Mouse (Mus musculus) NIH3T3 (cell line): ENCODE measurements around the gene Spg7.
"Not testable (repeated sequence)": the region's sequence is repeated elsewhere in the genome, so short reads cannot be mapped to it uniquely, and the experiment has no call there.

Experiments
- DNase-seq: peaks from one replicate; pipeline ENCODE4 v3.0.0-alpha.2; 2012; ENCODE audit warnings: low read depth

Spg7 gene

GRCm38 (mm10) chr8:123041008-123041773, 21.6 kb upstream of the Spg7 start:
- peak; percentile 83 for DNase-seq

GRCm38 (mm10) chr8:123041774-123042105, 21.0 kb upstream of the Spg7 start:
- no peak for DNase-seq

- peak; percentile 99 for DNase-seq
Measured at GRCm38 (mm10) chr8:123042158-123042973, 20.4 kb upstream of the Spg7 start, which contains the start of gene Ankrd11. Ankrd11 (minus strand) TSS chr8:123042277.

- peak; percentile 18 for DNase-seq
Measured at GRCm38 (mm10) chr8:123042974-123043625, 19.6 kb upstream of the Spg7 start.

GRCm38 (mm10) chr8:123043941-123044340, 18.8 kb upstream of the Spg7 start:
- no peak for DNase-seq

GRCm38 (mm10) chr8:123044743-123045425, 17.9 kb upstream of the Spg7 start:
- DNase-seq, result not testable (repeated sequence)

- no peak for DNase-seq
Measured at GRCm38 (mm10) chr8:123046706-123047105, 16.0 kb upstream of the Spg7 start.

GRCm38 (mm10) chr8:123047827-123048226, 14.9 kb upstream of the Spg7 start:
- no peak for DNase-seq

- peak; percentile 81 for DNase-seq
Measured at GRCm38 (mm10) chr8:123048402-123048801, 14.3 kb upstream of the Spg7 start.

GRCm38 (mm10) chr8:123051458-123051857, 11.3 kb upstream of the Spg7 start:
- DNase-seq, result no peak

- no peak for DNase-seq
Measured at GRCm38 (mm10) chr8:123064072-123064471, 1.3 kb downstream of the Spg7 start.

GRCm38 (mm10) chr8:123064809-123065213, 2.1 kb downstream of the Spg7 start:
- DNase-seq, result peak; percentile 62

- DNase-seq, result peak; percentile 99
Measured at GRCm38 (mm10) chr8:123065214-123066100, 2.7 kb downstream of the Spg7 start.

GRCm38 (mm10) chr8:123066101-123066683, 3.5 kb downstream of the Spg7 start:
- DNase-seq, result peak; percentile 73

GRCm38 (mm10) chr8:123071176-123071575, 8.4 kb downstream of the Spg7 start:
- DNase-seq, result peak; percentile 56

GRCm38 (mm10) chr8:123077213-123077612, 14.5 kb downstream of the Spg7 start:
- DNase-seq, result no peak

- no peak for DNase-seq
Measured at GRCm38 (mm10) chr8:123082993-123083392, 20.3 kb downstream of the Spg7 start.

- no peak for DNase-seq
Measured at GRCm38 (mm10) chr8:123083610-123084009, 20.9 kb downstream of the Spg7 start.

- DNase-seq, result no peak
Measured at GRCm38 (mm10) chr8:123087289-123087688, 24.5 kb downstream of the Spg7 start.

- no peak for DNase-seq
Measured at GRCm38 (mm10) chr8:123097216-123097615, 34.5 kb downstream of the Spg7 start.
